ENCODE assay signal across 32 mouse cellular contexts in the genomic region with DNA sequence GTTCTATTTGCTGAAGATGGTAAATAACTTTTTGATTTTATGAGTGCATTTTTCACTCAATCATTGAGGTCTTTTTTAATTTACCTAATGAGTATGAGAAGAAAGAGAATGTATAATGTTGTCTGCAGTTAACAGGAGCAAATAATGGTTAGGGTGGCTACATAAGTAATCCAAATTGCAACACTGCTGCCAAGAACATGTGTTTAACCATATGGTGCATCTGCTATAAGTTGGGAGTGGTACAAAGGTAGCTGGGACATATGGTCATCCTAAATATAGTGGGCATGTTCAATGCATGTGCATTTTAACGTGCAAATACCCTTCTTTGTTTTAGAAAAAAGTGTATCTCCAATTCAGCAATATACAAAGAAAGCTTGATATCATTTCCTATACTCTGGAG.
DNase-seq lines count a peak whose midpoint lies in the region; ATAC-seq lines count a peak whose summit lies in the region.
"Had no signal": no experiment of that assay in that cellular context is flagged by ENCODE, and none has a peak within 500 bp of the region (broad histone marks: within the 10 kb centered on the region; RNA-seq: fewer than 3 reads in every experiment).

No protein-coding gene starts in this region.

- H3K27ac ChIP-seq in forebrain, embryonic 14.5 days (ENCODE audit: low read depth, low read length): no peak overlapping the region
- H3K27ac ChIP-seq in forebrain, embryonic 12.5 days: no peak overlapping the region
- H3K27ac ChIP-seq: gastrocnemius, adult 2 months; hindbrain, embryonic 12.5 days; hindbrain, postnatal 0 days; intestine, embryonic 15.5 days; limb, embryonic 12.5 days; liver, embryonic 15.5 days; neural tube, embryonic 15.5 days; stomach, embryonic 15.5 days had no signal

- ATAC-seq in forebrain, embryonic 14.5 days: peak; percentile 83
- no peak for ATAC-seq in forebrain, embryonic 12.5 days (ENCODE audit: low FRiP score)
- ATAC-seq: hindbrain, postnatal 0 days; intestine, embryonic 15.5 days; Patski had no signal

- H3K9ac ChIP-seq in forebrain, embryonic 14.5 days (ENCODE audit: low read length): no peak overlapping the region
- no peak overlapping the region for H3K9ac ChIP-seq in forebrain, embryonic 12.5 days
- H3K9ac ChIP-seq: hindbrain, embryonic 12.5 days; intestine, embryonic 15.5 days; limb, embryonic 12.5 days; liver, embryonic 15.5 days; lung, embryonic 14.5 days; neural tube, embryonic 15.5 days; stomach, embryonic 15.5 days had no signal

- no peaks in the 10 kb centered on the region for H3K27me3 ChIP-seq in forebrain, embryonic 14.5 days (replicated peaks; ENCODE audit: control insufficient read depth, insufficient read depth, low read length)
- no peaks in the 10 kb centered on the region for H3K27me3 ChIP-seq in forebrain, embryonic 12.5 days
- H3K27me3 ChIP-seq: hindbrain, embryonic 12.5 days; intestine, embryonic 15.5 days; limb, embryonic 12.5 days; liver, embryonic 15.5 days; neural tube, embryonic 15.5 days; stomach, embryonic 15.5 days had no signal

- H3K9me3 ChIP-seq in forebrain, embryonic 14.5 days (replicated peaks; ENCODE audit: control insufficient read depth, low read length): no peaks in the 10 kb centered on the region
- no peaks in the 10 kb centered on the region for H3K9me3 ChIP-seq in forebrain, embryonic 12.5 days
- H3K9me3 ChIP-seq: G1E; hindbrain, embryonic 12.5 days; intestine, embryonic 15.5 days; limb, embryonic 12.5 days; liver, embryonic 15.5 days; neural tube, embryonic 15.5 days; stomach, embryonic 15.5 days had no signal

- H3K4me1 ChIP-seq in forebrain, embryonic 14.5 days (ENCODE audit: control insufficient read depth, insufficient read depth, low read length): no peaks in the 10 kb centered on the region
- H3K4me1 ChIP-seq in forebrain, embryonic 12.5 days: no peaks in the 10 kb centered on the region
- H3K4me1 ChIP-seq: hindbrain, embryonic 12.5 days; intestine, embryonic 15.5 days; limb, embryonic 12.5 days; liver, embryonic 15.5 days; neural tube, embryonic 15.5 days; stomach, embryonic 15.5 days had no signal

- no peak overlapping the region for H3K4me3 ChIP-seq in forebrain, embryonic 14.5 days (ENCODE audit: low read depth, low read length)
- H3K4me3 ChIP-seq in forebrain, embryonic 12.5 days (replicated peaks): no peak overlapping the region
- H3K4me3 ChIP-seq: erythroblast, embryonic 14.5 days; gastrocnemius, adult 2 months; hindbrain, embryonic 12.5 days; intestine, embryonic 15.5 days; limb, embryonic 12.5 days; liver, embryonic 15.5 days; neural tube, embryonic 15.5 days; stomach, embryonic 15.5 days had no signal

- no peaks in the 10 kb centered on the region for H3K36me3 ChIP-seq in forebrain, embryonic 14.5 days (ENCODE audit: control insufficient read depth, insufficient read depth, low read length)
- H3K36me3 ChIP-seq in forebrain, embryonic 12.5 days (replicated peaks): no peaks in the 10 kb centered on the region
- H3K36me3 ChIP-seq: G1E; hindbrain, embryonic 12.5 days; intestine, embryonic 15.5 days; limb, embryonic 12.5 days; liver, embryonic 15.5 days; neural tube, embryonic 15.5 days; stomach, embryonic 15.5 days had no signal

- H3K4me2 ChIP-seq in forebrain, embryonic 14.5 days (ENCODE audit: low read length): no peak overlapping the region
- H3K4me2 ChIP-seq in forebrain, embryonic 12.5 days: no peak overlapping the region
- H3K4me2 ChIP-seq: heart, embryonic 11.5 days; hindbrain, embryonic 12.5 days; intestine, embryonic 15.5 days; limb, embryonic 12.5 days; liver, embryonic 15.5 days; lung, embryonic 14.5 days; neural tube, embryonic 15.5 days; stomach, embryonic 15.5 days had no signal

- 50% methylated on average over 1 of the region's 1 CpGs for WGBS in forebrain, embryonic 14.5 days
- 74% methylated on average over 1 of the region's 1 CpGs for WGBS in forebrain, embryonic 12.5 days

- peak; percentile 78 for DNase-seq in forebrain, embryonic 14.5 days (ENCODE audit: low spot score)
- peak; percentile 31 for DNase-seq in layer of hippocampus, adult 9-11 months
- DNase-seq in layer of hippocampus, postnatal 36 days: no peak
- peak; percentile 10 for DNase-seq in right cerebral cortex, postnatal 25 days
- DNase-seq in right cerebral cortex, postnatal 4 days: no peak
- no peak for DNase-seq in Muller cell, postnatal 12 days (ENCODE audit: inconsistent ontology term)
- DNase-seq: adrenal gland, postnatal 25 days; cerebellum, adult 2 months; cerebellum, postnatal 14 days; gastrocnemius, adult 2 months; gastrocnemius, postnatal 36 days; heart, adult 18-20 months; heart, postnatal 36 days; kidney, adult 2 months; kidney, postnatal 36 days; lung, embryonic 14.5 days; lung, postnatal 14 days; midbrain, embryonic 14.5 days; retina, postnatal 1 day; thymus, postnatal 14 days had no signal

Comparison
In these comparisons a context has a peak if more than half of its experiments do, and no peak if none do; other contexts are left out.
1. DNase-seq: peak in forebrain, embryonic 14.5 days (single experiment), layer of hippocampus, adult 9-11 months (single experiment) and right cerebral cortex, postnatal 25 days (single experiment); none in layer of hippocampus, postnatal 36 days (0 of 2), right cerebral cortex, postnatal 4 days (single experiment) and Muller cell, postnatal 12 days (single experiment).